Mouse (Mus musculus): ENCODE data around the gene Bloc1s6. TPM values are rescaled to one million over a fixed set of nuclear protein-coding genes. Genes with fewer than 3 reads are reported as not detected.

Gene Bloc1s6
- polyA plus RNA-seq (2014; fragmentation: Nextera tagmentation; extraction: Ambion mirVana): 59.5 and 60.6 TPM in 2 replicates

DNA sequence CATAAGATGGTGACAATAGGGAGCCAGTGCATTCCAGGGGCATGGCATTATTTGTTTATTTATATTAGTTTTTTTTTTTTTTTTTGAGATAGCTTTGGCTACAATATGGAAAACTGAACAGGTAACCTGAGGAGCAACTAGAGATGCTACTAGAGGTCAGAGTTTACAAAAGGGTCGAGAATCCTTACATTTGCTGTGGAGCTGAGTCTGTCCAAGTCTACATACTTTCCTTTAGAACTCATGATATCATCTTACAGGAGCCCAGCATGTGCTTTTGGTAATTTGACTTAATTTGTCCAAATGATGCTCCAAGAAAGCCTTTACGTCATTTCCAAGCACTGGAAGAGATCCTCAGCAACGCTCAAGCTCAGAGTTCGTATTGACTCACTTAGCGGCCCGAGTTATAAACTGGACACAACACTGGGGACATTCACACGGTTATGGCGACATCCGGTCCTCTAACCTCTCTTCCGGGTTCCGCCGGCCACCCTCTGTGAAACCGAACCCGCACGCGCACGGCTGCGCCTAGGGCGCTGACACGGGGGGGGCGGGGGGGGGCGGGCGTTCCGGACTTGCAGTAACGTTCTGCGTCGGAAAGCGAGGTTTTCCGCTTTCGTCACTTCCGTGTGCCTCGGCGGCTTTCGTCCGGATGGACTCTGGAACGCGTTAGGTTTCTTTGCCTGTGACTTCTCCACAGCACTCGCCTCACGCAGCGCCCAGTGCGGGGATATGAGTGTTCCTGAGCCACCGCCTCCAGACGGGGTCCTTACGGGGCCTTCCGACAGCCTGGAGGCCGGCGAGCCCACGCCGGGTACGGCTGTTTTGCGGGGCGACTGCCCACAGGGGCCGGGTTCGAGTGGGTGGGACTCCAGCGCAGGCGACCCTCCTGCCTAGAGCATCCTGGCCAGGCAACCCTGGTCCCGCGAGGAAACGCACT is at the start of gene Bloc1s6:
TSS of gene Bloc1s6 (plus strand) at position 610 of the 937 bp plus-strand sequence.
- H3K27me3 ChIP-seq (ENCODE audit: control insufficient read depth, insufficient read depth, low read length): no peaks in the 10 kb centered on the region
- H3K9me3 ChIP-seq (ENCODE audit: control insufficient read depth, low read length): no peaks in the 10 kb centered on the region
- WGBS: 1% methylated on average over 45 of the region's 59 CpGs
- peak within 1 kb of the TSS; percentile 85 for H3K4me3 ChIP-seq (ENCODE audit: low read depth, low read length)
- H3K36me3 ChIP-seq (ENCODE audit: control insufficient read depth, insufficient read depth, low read length): no peaks in the 10 kb centered on the region
- ATAC-seq (ENCODE audit: insufficient number of reproducible peaks, low FRiP score, low TSS enrichment, low read depth): peak; percentile 92
- H3K4me1 ChIP-seq (ENCODE audit: control insufficient read depth, insufficient read depth, low read length): no peaks in the 10 kb centered on the region; the same call in 1 of the 2 replicates
- peak within 1 kb of the TSS; percentile 81 for H3K9ac ChIP-seq (ENCODE audit: low read length)
- H3K27ac ChIP-seq (replicated peaks; ENCODE audit: low read depth, low read length): peak within 1 kb of the TSS; percentile 79
- H3K4me2 ChIP-seq (ENCODE audit: low read depth, severe bottlenecking): peak within 1 kb of the TSS; percentile 71
- DNase-seq (ENCODE audit: low spot score): peak; percentile 93

DNA sequence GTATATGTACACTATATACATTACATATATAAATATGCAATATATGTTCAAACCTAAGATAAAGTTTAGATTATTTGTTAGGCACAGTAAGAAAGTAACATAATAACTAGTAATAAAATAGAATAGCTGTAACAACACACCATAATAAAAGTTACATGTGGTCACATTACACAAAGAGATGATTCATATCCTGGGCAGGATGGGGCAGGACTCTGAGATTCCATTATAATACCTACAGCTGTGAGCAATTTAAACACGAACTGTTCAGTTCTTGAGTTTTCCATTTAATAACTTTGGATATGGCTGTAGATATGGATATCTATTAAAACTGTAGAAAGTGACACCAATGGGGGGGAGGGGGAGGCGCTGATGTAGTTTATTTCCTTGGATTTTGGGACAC is 40.8 kb upstream of the Bloc1s6 start:
- Histone ChIP-seq H3K27me3 (ENCODE audit: control insufficient read depth, insufficient read depth, low read length) (no peaks in the 10 kb centered on the region), H3K4me1 (ENCODE audit: control insufficient read depth, insufficient read depth, low read length) (no peaks in the 10 kb centered on the region), H3K9ac (ENCODE audit: low read length) (no peak overlapping the region), H3K27ac (replicated peaks; ENCODE audit: low read depth, low read length) (no peak overlapping the region), H3K9me3 (ENCODE audit: control insufficient read depth, low read length) (no peaks in the 10 kb centered on the region), H3K4me3 (ENCODE audit: low read depth, low read length) (no peak overlapping the region), H3K4me2 (ENCODE audit: low read depth, severe bottlenecking) (no peak overlapping the region), H3K36me3 (ENCODE audit: control insufficient read depth, insufficient read depth, low read length) (no peaks in the 10 kb centered on the region)
- WGBS: 82% methylated on average over 2 of the region's 2 CpGs
- ATAC-seq (ENCODE audit: insufficient number of reproducible peaks, low FRiP score, low TSS enrichment, low read depth) (no peak), DNase-seq (ENCODE audit: low spot score) (no peak)

DNA sequence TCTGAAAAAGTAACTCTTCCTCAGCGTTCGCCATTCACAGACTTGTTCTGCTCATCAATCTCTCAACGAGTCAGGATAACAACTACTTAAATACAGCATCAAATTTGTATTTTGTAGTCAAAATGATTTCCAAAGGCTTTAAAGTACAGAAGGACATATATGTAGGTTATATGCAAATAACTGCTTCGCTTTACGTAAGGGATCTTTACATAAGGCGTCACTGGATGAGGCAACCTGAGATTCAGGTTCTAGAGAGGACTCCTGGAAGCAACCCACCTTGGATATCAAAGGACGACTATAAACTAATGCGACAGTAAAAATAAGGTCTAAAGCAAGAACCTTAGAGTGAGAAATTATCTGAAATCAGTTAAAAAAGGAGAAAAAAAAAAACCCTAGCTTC is 37.3 kb upstream of the Bloc1s6 start:
- H3K36me3 ChIP-seq (ENCODE audit: control insufficient read depth, insufficient read depth, low read length): no peaks in the 10 kb centered on the region
- peak overlapping the region; percentile 75; the same call in 1 of the 2 replicates for H3K4me2 ChIP-seq (ENCODE audit: low read depth, severe bottlenecking)
- no peaks in the 10 kb centered on the region for H3K27me3 ChIP-seq (ENCODE audit: control insufficient read depth, insufficient read depth, low read length)
- no peaks in the 10 kb centered on the region for H3K4me1 ChIP-seq (ENCODE audit: control insufficient read depth, insufficient read depth, low read length)
- DNase-seq (ENCODE audit: low spot score) (no peak), ATAC-seq (ENCODE audit: insufficient number of reproducible peaks, low FRiP score, low TSS enrichment, low read depth) (no peak)
- no peak overlapping the region; the same call in 1 of the 2 replicates for H3K4me3 ChIP-seq (ENCODE audit: low read depth, low read length)
- WGBS: 73% methylated on average over 8 of the region's 8 CpGs
- no peak overlapping the region for H3K9ac ChIP-seq (ENCODE audit: low read length)
- no peak overlapping the region for H3K27ac ChIP-seq (replicated peaks; ENCODE audit: low read depth, low read length)
- no peaks in the 10 kb centered on the region for H3K9me3 ChIP-seq (ENCODE audit: control insufficient read depth, low read length)

DNA sequence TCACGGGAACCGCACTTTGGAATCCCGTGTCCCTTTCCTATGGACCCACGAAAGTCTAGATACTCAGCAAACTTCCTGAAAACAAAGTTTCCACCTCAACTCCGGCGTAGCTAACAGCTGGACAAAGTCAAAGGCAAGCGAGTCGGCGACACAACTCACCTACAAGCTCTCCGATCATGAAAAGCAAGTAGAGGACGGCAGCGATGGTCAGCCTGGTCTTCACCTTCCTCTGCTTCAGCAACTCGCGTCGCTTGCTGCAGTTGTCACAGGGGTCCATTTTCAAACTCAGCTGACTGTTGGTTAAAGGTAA is 36.5 kb upstream of the Bloc1s6 start:
- H3K9me3 ChIP-seq (ENCODE audit: control insufficient read depth, low read length): no peaks in the 10 kb centered on the region
- H3K9ac ChIP-seq (ENCODE audit: low read length): peak overlapping the region; percentile 76
- no peaks in the 10 kb centered on the region for H3K36me3 ChIP-seq (ENCODE audit: control insufficient read depth, insufficient read depth, low read length)
- no peak for DNase-seq (ENCODE audit: low spot score)
- no peaks in the 10 kb centered on the region for H3K27me3 ChIP-seq (ENCODE audit: control insufficient read depth, insufficient read depth, low read length)
- peak overlapping the region; percentile 70 for H3K4me3 ChIP-seq (ENCODE audit: low read depth, low read length)
- peak overlapping the region; percentile 75 for H3K4me2 ChIP-seq (ENCODE audit: low read depth, severe bottlenecking)
- 0% methylated on average over 15 of the region's 15 CpGs for WGBS
- H3K4me1 ChIP-seq (ENCODE audit: control insufficient read depth, insufficient read depth, low read length): no peaks in the 10 kb centered on the region
- no peak overlapping the region for H3K27ac ChIP-seq (replicated peaks; ENCODE audit: low read depth, low read length)
- no peak; the same call in 1 of the 2 replicates for ATAC-seq (ENCODE audit: insufficient number of reproducible peaks, low FRiP score, low TSS enrichment, low read depth)

DNA sequence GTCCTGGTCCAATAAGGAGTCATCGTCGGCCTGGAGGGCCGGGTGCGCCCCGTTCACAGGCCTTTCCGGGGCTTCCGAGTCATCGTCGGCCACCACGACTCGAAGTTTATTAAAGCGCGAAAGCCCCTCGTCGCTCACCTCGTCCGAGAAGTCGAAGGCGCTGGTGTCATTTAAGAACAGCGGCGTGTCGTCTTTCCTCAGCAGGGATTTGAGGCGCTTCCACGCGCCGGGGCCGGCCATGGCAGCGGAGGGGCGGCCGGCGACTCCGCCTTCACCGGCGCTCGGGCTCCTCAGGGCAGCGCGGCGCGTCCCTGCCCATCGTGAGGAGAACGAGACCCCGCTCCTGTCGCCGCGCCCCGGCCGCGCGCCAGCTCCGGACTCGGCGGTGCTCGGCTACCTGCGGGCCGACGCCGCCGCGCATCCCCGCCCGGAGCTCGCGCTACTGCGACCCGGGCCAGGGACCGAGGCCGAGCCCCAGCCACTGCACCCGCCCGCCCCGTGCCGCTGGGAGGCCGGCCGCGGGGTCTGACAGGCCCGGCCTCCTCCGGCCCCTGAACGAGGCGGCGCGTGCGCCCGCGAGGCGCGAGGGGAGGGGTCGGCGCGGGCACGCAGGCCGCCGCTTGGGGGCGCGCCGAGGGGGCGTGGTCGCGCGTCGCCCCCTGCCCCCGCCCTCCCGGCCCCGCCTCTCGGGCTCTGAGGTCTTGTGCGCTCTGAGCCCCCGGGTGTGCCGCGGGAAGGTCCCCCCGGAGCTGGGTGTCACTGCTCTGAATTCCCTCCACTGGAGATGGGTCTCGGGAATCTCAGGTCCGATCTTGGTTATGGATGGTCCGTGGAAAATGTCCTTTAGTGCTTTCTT is 35.9 kb upstream of the Bloc1s6 start, which contains the start of gene Slc30a4:
TSS of gene Slc30a4 (minus strand) at position 483 of the 856 bp plus-strand sequence.
- DNase-seq (ENCODE audit: low spot score) (peak; percentile 83), ATAC-seq (ENCODE audit: insufficient number of reproducible peaks, low FRiP score, low TSS enrichment, low read depth) (peak; percentile 98)
- Histone ChIP-seq H3K27me3 (ENCODE audit: control insufficient read depth, insufficient read depth, low read length) (no peaks in the 10 kb centered on the region), H3K4me1 (ENCODE audit: control insufficient read depth, insufficient read depth, low read length) (no peaks in the 10 kb centered on the region), H3K9me3 (ENCODE audit: control insufficient read depth, low read length) (no peaks in the 10 kb centered on the region), H3K4me3 (ENCODE audit: low read depth, low read length) (peak within 1 kb of the TSS; percentile 70), H3K4me2 (ENCODE audit: low read depth, severe bottlenecking) (peak within 1 kb of the TSS; percentile 75), H3K27ac (replicated peaks; ENCODE audit: low read depth, low read length) (no peak within 1 kb of the TSS), H3K36me3 (ENCODE audit: control insufficient read depth, insufficient read depth, low read length) (no peaks in the 10 kb centered on the region), H3K9ac (ENCODE audit: low read length) (peak within 1 kb of the TSS; percentile 76)
- WGBS: under 1% methylated on average over 83 of the region's 111 CpGs

DNA sequence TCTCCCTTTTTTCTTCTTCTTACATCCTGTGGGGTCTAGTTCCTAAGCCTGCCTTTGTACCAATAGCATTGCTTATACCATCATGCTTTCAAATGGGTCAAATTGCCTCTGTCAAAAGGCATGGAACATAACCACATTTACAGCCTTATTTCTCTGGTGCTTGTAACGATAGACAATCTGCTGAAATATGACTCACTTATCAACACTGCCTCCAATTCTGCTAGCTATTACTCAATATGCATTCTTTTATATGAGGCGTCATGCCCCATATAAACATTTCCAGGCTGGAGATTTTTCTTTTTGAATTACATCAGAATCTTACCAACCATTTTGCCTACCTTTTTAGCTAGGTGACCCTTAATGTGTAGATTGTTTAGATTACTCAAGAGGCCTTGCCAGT is 33.7 kb upstream of the Bloc1s6 start:
- Histone ChIP-seq H3K9ac (ENCODE audit: low read length) (no peak overlapping the region), H3K4me2 (ENCODE audit: low read depth, severe bottlenecking) (no peak overlapping the region), H3K4me1 (ENCODE audit: control insufficient read depth, insufficient read depth, low read length) (no peaks in the 10 kb centered on the region), H3K9me3 (ENCODE audit: control insufficient read depth, low read length) (no peaks in the 10 kb centered on the region), H3K27me3 (ENCODE audit: control insufficient read depth, insufficient read depth, low read length) (no peaks in the 10 kb centered on the region), H3K4me3 (ENCODE audit: low read depth, low read length) (no peak overlapping the region), H3K36me3 (ENCODE audit: control insufficient read depth, insufficient read depth, low read length) (no peaks in the 10 kb centered on the region), H3K27ac (replicated peaks; ENCODE audit: low read depth, low read length) (no peak overlapping the region)
- DNase-seq (ENCODE audit: low spot score): no peak
- 85% methylated on average over 2 of the region's 2 CpGs for WGBS
- no peak for ATAC-seq (ENCODE audit: insufficient number of reproducible peaks, low FRiP score, low TSS enrichment, low read depth)

DNA sequence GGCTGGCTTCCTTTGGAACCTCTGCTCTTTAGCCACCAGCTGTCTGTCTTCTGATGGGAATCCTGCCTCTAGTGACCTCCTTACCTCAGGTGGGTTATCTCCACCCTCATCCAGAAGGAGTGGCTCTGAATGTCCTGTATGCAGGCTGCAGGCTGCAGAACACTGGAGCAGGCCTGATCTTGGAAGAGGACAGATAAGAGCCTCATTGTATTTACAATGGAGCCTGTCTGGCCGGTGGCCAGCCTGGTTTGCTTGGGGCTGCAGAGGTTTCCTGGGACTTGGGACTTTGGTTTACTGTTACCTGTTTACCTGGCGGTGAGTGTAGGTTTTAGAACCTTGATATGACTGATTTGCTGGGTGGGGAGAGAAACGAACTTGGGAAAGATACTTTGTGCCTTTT is 30.2 kb upstream of the Bloc1s6 start:
- no peaks in the 10 kb centered on the region for H3K4me1 ChIP-seq (ENCODE audit: control insufficient read depth, insufficient read depth, low read length)
- WGBS: 68% methylated on average over 3 of the region's 3 CpGs
- no peak overlapping the region for H3K4me2 ChIP-seq (ENCODE audit: low read depth, severe bottlenecking)
- ATAC-seq (ENCODE audit: insufficient number of reproducible peaks, low FRiP score, low TSS enrichment, low read depth) (no peak), DNase-seq (ENCODE audit: low spot score) (no peak)
- H3K9ac ChIP-seq (ENCODE audit: low read length): no peak overlapping the region
- no peaks in the 10 kb centered on the region for H3K36me3 ChIP-seq (ENCODE audit: control insufficient read depth, insufficient read depth, low read length)
- no peaks in the 10 kb centered on the region for H3K9me3 ChIP-seq (ENCODE audit: control insufficient read depth, low read length)
- H3K4me3 ChIP-seq (ENCODE audit: low read depth, low read length): no peak overlapping the region
- H3K27me3 ChIP-seq (ENCODE audit: control insufficient read depth, insufficient read depth, low read length): no peaks in the 10 kb centered on the region
- no peak overlapping the region for H3K27ac ChIP-seq (replicated peaks; ENCODE audit: low read depth, low read length)

DNA sequence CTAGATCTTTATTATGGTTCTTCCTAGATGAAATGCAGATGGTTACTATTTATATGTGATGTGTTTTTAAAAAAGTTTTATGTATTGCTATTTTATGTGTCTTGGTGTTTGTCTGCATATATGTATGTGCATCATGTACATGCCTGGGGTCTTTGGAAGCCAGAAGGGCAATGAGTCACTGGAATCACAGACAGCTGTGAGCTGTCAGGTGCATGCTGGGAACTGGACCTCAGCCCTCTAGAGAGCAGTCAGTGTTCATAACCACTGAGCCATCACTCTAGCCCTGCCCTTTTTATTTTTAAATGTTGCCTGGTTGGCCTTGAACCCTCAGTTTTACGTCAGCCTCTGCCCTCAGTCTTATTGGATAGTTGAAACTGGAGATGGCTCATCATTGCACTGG is 29.1 kb upstream of the Bloc1s6 start:
- DNase-seq (ENCODE audit: low spot score): no peak

More for the DNA sequence above, 29.1 kb upstream of the Bloc1s6 start:
- H3K27me3 ChIP-seq (ENCODE audit: control insufficient read depth, insufficient read depth, low read length): no peaks in the 10 kb centered on the region
- H3K4me3 ChIP-seq (ENCODE audit: low read depth, low read length): no peak overlapping the region
- H3K4me1 ChIP-seq (ENCODE audit: control insufficient read depth, insufficient read depth, low read length): no peaks in the 10 kb centered on the region
- ATAC-seq (ENCODE audit: insufficient number of reproducible peaks, low FRiP score, low TSS enrichment, low read depth): no peak
- 70% methylated on average over 1 of the region's 1 CpGs for WGBS
- H3K4me2 ChIP-seq (ENCODE audit: low read depth, severe bottlenecking): no peak overlapping the region
- no peak overlapping the region for H3K9ac ChIP-seq (ENCODE audit: low read length)
- no peaks in the 10 kb centered on the region for H3K9me3 ChIP-seq (ENCODE audit: control insufficient read depth, low read length)
- H3K36me3 ChIP-seq (ENCODE audit: control insufficient read depth, insufficient read depth, low read length): no peaks in the 10 kb centered on the region
- no peak overlapping the region for H3K27ac ChIP-seq (replicated peaks; ENCODE audit: low read depth, low read length)
